29 mouse cellular contexts compared by ENCODE assay signal in the genomic region with DNA sequence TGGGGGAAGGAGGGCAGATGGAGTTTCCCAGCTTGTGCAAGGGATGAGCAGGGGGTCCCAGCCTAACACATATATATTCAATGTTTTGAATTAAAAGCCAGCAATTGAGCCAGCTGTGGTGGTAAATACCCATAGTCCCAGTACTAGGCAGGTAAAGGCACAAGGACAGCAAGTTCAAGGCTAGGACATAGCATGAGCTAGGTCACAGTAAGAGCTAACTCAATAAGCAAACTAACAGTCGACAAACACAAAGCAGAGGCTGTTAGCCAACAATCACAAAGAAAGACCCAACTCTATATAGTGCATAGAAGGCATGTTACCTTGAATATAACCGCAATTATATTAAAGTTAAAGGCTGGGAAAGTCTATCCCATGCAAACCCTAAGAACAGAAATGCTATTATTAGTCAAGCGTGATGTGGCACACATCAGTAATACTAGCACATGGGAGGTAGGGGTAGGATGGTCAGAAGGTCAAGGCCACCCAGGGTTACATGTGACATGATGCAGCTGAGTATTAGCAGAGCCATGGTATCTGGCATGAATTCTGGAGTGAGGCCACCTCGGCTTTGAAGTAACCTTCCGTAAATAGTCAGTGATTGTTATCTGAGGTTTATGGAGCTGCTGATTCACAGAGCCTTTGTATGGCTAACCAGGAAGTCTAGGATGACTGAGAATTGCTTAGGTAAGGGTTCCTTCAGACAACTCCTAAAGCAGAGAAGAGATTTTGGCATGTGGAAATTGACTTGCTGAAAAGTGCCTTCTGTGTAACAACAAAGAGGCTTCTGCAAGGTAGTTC. TPM values are rescaled to one million over a fixed set of nuclear protein-coding genes. Genes with fewer than 3 reads are reported as not detected.
A peak's percentile ranks its signal among the peaks of the same experiment; 100 is the strongest.
DNase-seq lines count a peak whose midpoint lies in the region; ATAC-seq and TF ChIP-seq lines count a peak whose summit lies in the region.
"Had no signal": no experiment of that assay in that cellular context is flagged by ENCODE, and none has a peak within 500 bp of the region (broad histone marks: within the 10 kb centered on the region; RNA-seq: fewer than 3 reads in every experiment).

No protein-coding gene starts in this region.

- no peak for TF ChIP-seq CTCF in liver, adult 2 months (IDR thresholded peaks at IDR 0.05; ENCODE audit: low read depth, low read length)
- no peak for TF ChIP-seq CTCF in bone marrow macrophage, adult 2 months (IDR thresholded peaks at IDR 0.05; ENCODE audit: low read depth, low read length)
- no peak for TF ChIP-seq CTCF in stomach, postnatal 0 days (IDR thresholded peaks at IDR 0.05; ENCODE audit: low read depth)

- H3K27ac ChIP-seq in liver, adult 2 months (replicated peaks; ENCODE audit: insufficient read depth, low read depth, low read length) = no peak overlapping the region
- H3K27ac ChIP-seq in bone marrow macrophage, adult 2 months (ENCODE audit: insufficient read depth, low read depth, low read length) = peak overlapping the region; percentile 9; the same call in 1 of the 2 replicates
- no peak overlapping the region for H3K27ac ChIP-seq in stomach, postnatal 0 days (replicated peaks)
- H3K27ac ChIP-seq: embryonic facial prominence, embryonic 13.5 days; forebrain, embryonic 13.5 days; gastrocnemius, adult 2 months; hindbrain, embryonic 10.5 days; kidney, postnatal 0 days; layer of hippocampus, adult 2 months; macrophage; midbrain, embryonic 10.5 days; neural tube, embryonic 13.5 days had no signal

- H3K79me2 ChIP-seq in liver, adult 2 months (ENCODE audit: control insufficient read depth, insufficient read depth, low read length) = no peaks in the 10 kb centered on the region

- H3K4me3 ChIP-seq in liver, adult 2 months (ENCODE audit: insufficient read depth, low read depth, low read length) = no peak overlapping the region
- no peak overlapping the region for H3K4me3 ChIP-seq in bone marrow macrophage, adult 2 months (ENCODE audit: insufficient read depth, low read length)
- no peak overlapping the region for H3K4me3 ChIP-seq in stomach, postnatal 0 days (ENCODE audit: low read depth, low read length)
- H3K4me3 ChIP-seq: embryonic facial prominence, embryonic 13.5 days; erythroblast, embryonic 14.5 days; forebrain, embryonic 13.5 days; gastrocnemius, adult 2 months; hindbrain, embryonic 10.5 days; layer of hippocampus, adult 2 months; midbrain, embryonic 10.5 days; myocyte; neural tube, embryonic 13.5 days had no signal

- H3K9me3 ChIP-seq in stomach, postnatal 0 days (ENCODE audit: control insufficient read depth, low read length) = no peaks in the 10 kb centered on the region
- H3K9me3 ChIP-seq: embryonic facial prominence, embryonic 13.5 days; forebrain, embryonic 13.5 days; hindbrain, embryonic 10.5 days; midbrain, embryonic 10.5 days; neural tube, embryonic 13.5 days had no signal

- TF ChIP-seq EP300 in stomach, postnatal 0 days (optimal IDR thresholded peaks at IDR 0.05) = no peak

- 29% methylated on average over 5 of the region's 5 CpGs for WGBS in liver, adult 2 months
- WGBS in stomach, postnatal 0 days = 56% methylated on average over 5 of the region's 5 CpGs

- H3K9ac ChIP-seq in liver, adult 2 months (ENCODE audit: low read depth, low read length) = no peak overlapping the region
- no peak overlapping the region for H3K9ac ChIP-seq in stomach, postnatal 0 days (ENCODE audit: low read length)
- H3K9ac ChIP-seq: embryonic facial prominence, embryonic 13.5 days; forebrain, embryonic 13.5 days; neural tube, embryonic 13.5 days had no signal

- H3K4me2 ChIP-seq in stomach, postnatal 0 days (replicated peaks; ENCODE audit: low read depth) = no peak overlapping the region
- H3K4me2 ChIP-seq: embryonic facial prominence, embryonic 13.5 days; forebrain, embryonic 13.5 days; neural tube, embryonic 13.5 days had no signal

- peak; percentile 69 for ATAC-seq in stomach, postnatal 0 days (ENCODE audit: low FRiP score, low TSS enrichment)
- no peak for ATAC-seq in megakaryocyte, adult 5-6 weeks (ENCODE audit: poor library complexity, severe bottlenecking)
- ATAC-seq: forebrain, embryonic 13.5 days; hindbrain, embryonic 16.5 days; lung, postnatal 0 days; midbrain, embryonic 16.5 days had no signal

- no peaks in the 10 kb centered on the region for H3K27me3 ChIP-seq in liver, adult 2 months (ENCODE audit: control insufficient read depth, insufficient read depth, low read length)
- no peaks in the 10 kb centered on the region for H3K27me3 ChIP-seq in stomach, postnatal 0 days (ENCODE audit: control insufficient read depth, insufficient read depth, low read length)
- H3K27me3 ChIP-seq: embryonic facial prominence, embryonic 13.5 days; forebrain, embryonic 13.5 days; neural tube, embryonic 13.5 days had no signal

- peak; percentile 84 for DNase-seq in liver, adult 2 months (ENCODE audit: extremely low read depth, low read depth, low spot score)
- no peak for DNase-seq in liver
- DNase-seq in adrenal gland, adult 8-10 months = peak; percentile 29
- DNase-seq in stomach, postnatal 0 days (ENCODE audit: low spot score) = no peak
- no peak for DNase-seq in kidney, postnatal 36 days
- DNase-seq: cerebellum, adult 11-12 months; cerebellum, postnatal 14 days; embryo, embryonic 11 days; gastrocnemius, adult 2 months; kidney, adult 18-20 months; layer of hippocampus, postnatal 36 days; retina, postnatal 1 day; right cerebral cortex, postnatal 25 days; thymus, postnatal 25 days had no signal

- H3K4me1 ChIP-seq in liver, adult 2 months (ENCODE audit: control insufficient read depth, insufficient read depth, low read length) = peaks cover 4% of the 10 kb centered on the region
- H3K4me1 ChIP-seq in bone marrow macrophage, adult 2 months (ENCODE audit: control insufficient read depth, insufficient read depth, low read length) = peaks cover 54% of the 10 kb centered on the region
- no peaks in the 10 kb centered on the region for H3K4me1 ChIP-seq in stomach, postnatal 0 days (replicated peaks; ENCODE audit: control insufficient read depth, insufficient read depth)
- H3K4me1 ChIP-seq: forebrain, embryonic 13.5 days; hindbrain, embryonic 10.5 days; midbrain, embryonic 10.5 days; neural tube, embryonic 13.5 days had no signal

- no peak for TF ChIP-seq POLR2A in liver, adult 2 months (IDR thresholded peaks at IDR 0.05; ENCODE audit: extremely low read depth, insufficient read depth, low read length)
- TF ChIP-seq POLR2A in bone marrow macrophage, adult 2 months (IDR thresholded peaks at IDR 0.05; ENCODE audit: borderline replicate concordance, low read depth, low read length) = no peak

- H3K36me3 ChIP-seq in liver, adult 2 months (ENCODE audit: control insufficient read depth, insufficient read depth, low read length) = no peaks in the 10 kb centered on the region
- H3K36me3 ChIP-seq in stomach, postnatal 0 days (ENCODE audit: control insufficient read depth, insufficient read depth, low read length) = no peaks in the 10 kb centered on the region
- H3K36me3 ChIP-seq: embryonic facial prominence, embryonic 13.5 days; hindbrain, embryonic 10.5 days; midbrain, embryonic 10.5 days; neural tube, embryonic 13.5 days had no signal

RNA-seq across cellular contexts. Expression of a gene that starts 5.7 kb away (rescaled TPM):
- total RNA-seq in liver, adult 2 months (2014; rRNA removed) = 29.6 and 35.0 TPM in 2 replicates
- polyA plus RNA-seq in liver, adult 2 months (2012; rRNA removed) = 48.5 and 77.3 TPM in 2 replicates
- 100 to 1,000 TPM; 132 to 175 (median 155) TPM for total RNA-seq in adrenal gland, adult 8-10 months (2022)
- polyA plus RNA-seq in bone marrow macrophage, adult 2 months (2012; ENCODE audit: insufficient read depth, insufficient read length, missing spikeins) = 136 and 138 TPM in 2 replicates
- 69.3 and 76.2 TPM in 2 replicates for polyA plus RNA-seq in stomach, postnatal 0 days (2015; fragmentation: Nextera tagmentation; extraction: Ambion mirVana)
- total RNA-seq in megakaryocyte, adult 5-6 weeks (2015) = 152 and 164 TPM in 2 replicates
- total RNA-seq in megakaryocyte, adult 5-6 weeks (2017) = 116 and 130 TPM in 2 replicates

RNA-seq across cellular contexts. Expression of a gene that starts 25.8 kb away (rescaled TPM):
- total RNA-seq in liver, adult 2 months (2014; rRNA removed) = 5.8 and 6.8 TPM in 2 replicates
- polyA plus RNA-seq in liver, adult 2 months (2012; rRNA removed) = 1.3 TPM in 2 replicates
- 10 to 100 TPM; 33.0 to 43.2 (median 38.8) TPM for total RNA-seq in adrenal gland, adult 8-10 months (2022)
- polyA plus RNA-seq in bone marrow macrophage, adult 2 months (2012; ENCODE audit: insufficient read depth, insufficient read length, missing spikeins) = 17.9 and 19.4 TPM in 2 replicates
- 9.2 and 9.6 TPM in 2 replicates for polyA plus RNA-seq in stomach, postnatal 0 days (2015; fragmentation: Nextera tagmentation; extraction: Ambion mirVana)
- total RNA-seq in megakaryocyte, adult 5-6 weeks (2015) = 20.2 and 26.4 TPM in 2 replicates
- total RNA-seq in megakaryocyte, adult 5-6 weeks (2017) = 29.9 and 37.1 TPM in 2 replicates

Comparison
In these comparisons a context has a peak if more than half of its experiments do, and no peak if none do; other contexts are left out.
1. DNase-seq: peak in liver, adult 2 months (single experiment) and adrenal gland, adult 8-10 months (single experiment); none in liver (single experiment), stomach, postnatal 0 days (single experiment) and kidney, postnatal 36 days (0 of 2).